Mouse (Mus musculus) brain, embryonic 14.5 days (tissue): ENCODE results near the gene Hs6st2.

Source experiments
- CTCF ChIP-seq: fragments of 200-500 bp; IDR thresholded peaks from 2 replicates; pipeline ENCODE4 v1.5.1; 2012; ENCODE audit warnings: inconsistent platforms, mild to moderate bottlenecking, moderate library complexity, borderline replicate concordance; ENCODE audit not compliant: insufficient read depth, insufficient read length; ENCODE audit errors: extremely low read depth
- POLR2A ChIP-seq: fragments of 200-500 bp; IDR thresholded peaks from 2 replicates; pipeline ENCODE4 v1.6.1; 2012; ENCODE audit warnings: mild to moderate bottlenecking, inconsistent platforms, borderline replicate concordance; ENCODE audit not compliant: poor library complexity, insufficient read depth, insufficient read length, severe bottlenecking; ENCODE audit errors: extremely low read depth

- TF ChIP-seq CTCF (peak; percentile 20; the same call in 1 of the 2 replicates), POLR2A (no peak)
These were observed 1.1 kb downstream of the Hs6st2 start for GRCm38 (mm10) chrX:51680428-51681169.
